Mouse (Mus musculus) cerebellum, adult 11-12 months (tissue): ENCODE data around the gene Topbp1.

Experiments
- DNase-seq: peaks from one replicate; pipeline ENCODE4 v3.0.0; 2022

Topbp1 gene

DNA sequence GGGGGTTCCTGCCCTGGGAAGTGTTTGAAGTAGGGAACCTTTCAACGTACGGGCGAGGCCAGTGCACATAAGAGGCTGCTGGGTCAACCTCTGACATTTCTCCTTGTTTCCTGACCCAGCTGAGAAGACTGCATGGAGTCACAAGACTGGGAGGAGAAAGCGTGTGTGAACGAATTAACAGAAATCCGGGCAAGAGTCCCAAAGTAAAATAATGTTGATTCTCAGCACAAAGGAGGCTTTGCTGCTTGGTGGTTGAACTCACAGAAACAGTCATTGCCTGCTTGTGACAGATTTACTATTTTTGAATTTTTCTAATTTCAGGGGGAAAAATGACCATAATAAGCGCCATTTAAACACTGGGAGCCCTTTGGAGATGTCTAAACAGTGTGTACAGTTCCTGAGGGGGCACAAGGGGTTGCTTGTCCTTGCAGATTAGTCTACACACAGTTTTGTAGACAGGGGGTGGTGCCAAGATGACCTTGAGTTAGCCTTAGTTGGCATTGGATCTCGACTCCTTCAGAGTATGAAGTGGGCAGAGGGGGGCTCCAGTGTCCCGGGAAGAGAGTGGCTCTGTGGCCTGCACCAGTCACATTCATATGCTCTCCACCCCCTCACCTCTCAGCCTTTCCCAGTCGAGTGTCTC, 82.1 kb downstream of the Topbp1 start:
- no peak for DNase-seq

DNA sequence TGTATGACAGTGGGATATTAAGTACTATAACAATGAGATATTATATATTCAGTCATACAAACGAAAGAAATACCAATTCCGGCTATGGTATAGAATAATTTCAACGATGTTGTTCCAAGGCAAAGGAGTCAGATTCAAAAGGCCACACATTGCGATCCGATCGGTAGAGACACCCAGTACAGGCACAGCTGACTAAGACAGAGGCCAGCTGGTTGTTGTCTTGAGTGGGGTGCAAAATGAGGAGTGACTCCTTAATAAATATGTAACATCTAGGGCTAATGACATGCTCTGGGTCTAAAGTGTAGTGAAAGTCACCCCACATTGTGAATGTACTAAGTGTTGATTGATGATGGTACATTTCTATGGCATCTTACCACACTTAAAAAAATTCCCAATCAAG, 84.2 kb downstream of the Topbp1 start:
- no peak for DNase-seq

DNA sequence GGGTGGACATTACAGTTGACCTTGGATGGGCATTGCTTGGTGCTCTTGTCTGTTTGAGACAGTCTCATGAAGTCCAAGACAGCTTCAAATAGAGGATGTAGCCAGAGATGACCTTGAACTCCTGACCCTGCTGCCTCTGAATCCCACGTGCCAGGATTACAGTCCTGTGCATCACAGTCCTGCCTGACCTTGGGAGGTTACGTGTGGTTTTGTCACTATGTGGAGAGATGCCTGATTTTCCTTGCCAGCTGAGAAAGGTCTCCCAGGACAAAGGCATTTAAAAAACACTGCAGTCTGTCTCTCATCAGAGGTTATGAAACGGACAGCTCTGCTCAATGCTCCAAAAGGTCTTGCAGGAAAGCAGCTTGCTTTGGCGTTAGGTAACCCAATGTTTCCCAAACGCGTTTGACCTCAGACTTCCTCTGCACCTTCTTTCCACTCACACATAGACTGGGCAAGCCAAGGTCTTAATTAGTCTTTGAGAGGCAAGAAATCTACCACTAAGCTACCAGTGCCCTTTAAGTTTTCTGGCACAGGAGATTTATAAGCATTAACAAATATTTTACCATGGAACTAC, 86.9 kb downstream of the Topbp1 start:
- no peak for DNase-seq

DNA sequence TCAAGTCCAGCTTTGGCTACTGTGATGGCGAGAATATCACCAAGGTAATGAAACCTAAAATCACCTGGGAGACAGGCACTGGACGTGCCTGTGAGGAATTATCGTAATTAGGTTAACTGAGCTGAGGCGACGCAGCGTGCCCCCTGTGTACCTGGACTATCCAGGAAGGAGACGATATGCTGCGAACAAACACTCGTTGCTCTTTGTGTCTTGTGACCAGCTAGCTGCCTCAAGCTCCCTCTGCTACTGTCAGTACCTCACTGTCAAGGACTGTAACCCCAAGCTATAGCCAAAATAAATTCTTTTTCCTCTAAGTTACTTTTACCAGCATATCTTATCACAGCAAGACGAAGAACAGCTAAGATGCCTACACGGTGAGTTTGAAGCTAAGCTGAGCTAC, 88.2 kb downstream of the Topbp1 start:
- no peak for DNase-seq

DNA sequence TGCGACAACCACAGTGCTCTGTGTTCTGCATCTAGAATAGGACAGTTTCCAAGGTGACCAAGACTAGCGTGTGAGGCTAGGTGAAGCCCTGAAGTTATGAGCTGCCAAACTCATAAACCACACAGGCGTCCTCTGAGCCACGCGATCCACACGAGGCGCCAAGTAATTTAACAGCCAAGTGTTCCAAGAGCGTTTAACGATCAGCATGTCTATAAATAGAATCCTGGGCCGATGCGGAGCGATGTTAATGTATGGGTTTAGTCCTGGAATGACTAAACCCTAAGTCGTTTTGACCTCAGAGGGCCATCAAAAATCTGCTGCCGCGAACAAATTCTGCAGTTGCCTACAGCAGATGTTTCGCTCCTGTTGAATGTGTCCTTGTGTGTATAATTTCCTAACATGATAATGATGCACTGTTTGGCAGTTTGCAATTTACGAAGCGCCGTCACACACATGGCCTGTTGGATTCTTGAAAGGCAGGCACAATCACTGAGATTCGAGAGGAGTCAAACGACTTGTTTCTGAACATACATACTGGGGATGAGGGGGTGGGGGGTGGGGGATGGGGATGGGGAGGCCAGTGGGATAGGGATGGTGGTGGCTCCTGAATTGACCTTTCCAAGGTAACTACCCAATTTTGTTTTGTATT, 93.6 kb downstream of the Topbp1 start:
- DNase-seq: no peak
